Mouse (Mus musculus): ENCODE measurements around the gene P2rx7. TPM values are rescaled to one million over a fixed set of nuclear protein-coding genes. Genes with fewer than 3 reads are reported as not detected.
"Not testable (repeated sequence)": the region's sequence is repeated elsewhere in the genome, so short reads cannot be mapped to it uniquely, and the experiment has no call there.

P2rx7 gene
- polyA plus RNA-seq, 1 experiment from 2014 or later = 0.04 TPM

DNA sequence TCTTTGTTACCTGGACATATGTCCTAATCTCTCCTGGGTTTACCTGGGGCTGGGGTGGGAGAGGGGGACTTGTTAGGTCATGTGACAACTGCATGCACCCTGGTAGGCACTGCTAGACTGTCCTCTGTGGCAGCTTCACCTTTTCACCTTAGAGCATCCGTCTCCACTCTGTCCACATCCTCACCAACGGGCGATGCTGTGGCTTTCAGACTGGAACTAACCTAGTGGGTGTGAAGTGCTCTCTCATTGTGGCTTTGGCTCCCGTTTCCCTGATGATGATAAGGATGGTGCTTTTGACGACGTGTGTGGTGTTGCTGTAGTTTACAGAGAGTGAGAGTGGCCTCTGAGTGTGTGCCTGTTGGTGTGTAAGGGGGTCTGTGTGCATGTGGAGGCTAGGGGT, 1.6 kb downstream of the P2rx7 start:
- no peak for TF ChIP-seq CTCF (IDR thresholded peaks at IDR 0.05)

DNA sequence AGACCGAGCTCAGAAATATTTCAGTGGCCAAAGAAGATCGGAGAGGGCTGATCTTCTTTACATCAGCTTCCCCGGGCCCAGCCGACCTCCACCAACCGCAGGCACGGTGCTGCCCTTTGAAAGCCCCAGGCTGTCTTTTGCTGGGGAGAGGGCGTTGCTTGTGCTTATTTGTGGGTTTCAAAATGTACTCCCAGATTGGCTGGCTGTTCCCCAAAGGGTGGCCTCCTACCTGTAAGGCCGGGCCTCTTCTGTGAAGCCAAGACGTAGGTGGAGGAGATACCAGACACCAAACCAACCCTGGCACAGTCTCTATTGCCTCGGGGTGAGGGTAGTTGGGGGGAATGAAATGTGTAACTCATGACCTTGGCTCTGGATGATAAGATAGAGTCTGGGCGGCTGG, 2.3 kb downstream of the P2rx7 start:
- no peaks in the 10 kb centered on the region for H3K27me3 ChIP-seq
- no peak for DNase-seq (ENCODE audit: low read depth, low spot score)
- CTCF ChIA-PET = no interaction called here
- no peak for ATAC-seq
- in situ Hi-C loops (cut with MboI; ENCODE audit: low pct_unique_long_range_greater_than_20kb) = no loop called here
- no peak for TF ChIP-seq CTCF (IDR thresholded peaks at IDR 0.05)
- POLR2A ChIA-PET = no interaction called here

More for the DNA sequence above, 1.6 kb downstream of the P2rx7 start:
- ATAC-seq (no peak), DNase-seq (ENCODE audit: low read depth, low spot score) (no peak)
- POLR2A ChIA-PET = no interaction called here
- no peaks in the 10 kb centered on the region for H3K27me3 ChIP-seq
- in situ Hi-C loops (cut with MboI; ENCODE audit: low pct_unique_long_range_greater_than_20kb) = no loop called here
- CTCF ChIA-PET = no interaction called here

DNA sequence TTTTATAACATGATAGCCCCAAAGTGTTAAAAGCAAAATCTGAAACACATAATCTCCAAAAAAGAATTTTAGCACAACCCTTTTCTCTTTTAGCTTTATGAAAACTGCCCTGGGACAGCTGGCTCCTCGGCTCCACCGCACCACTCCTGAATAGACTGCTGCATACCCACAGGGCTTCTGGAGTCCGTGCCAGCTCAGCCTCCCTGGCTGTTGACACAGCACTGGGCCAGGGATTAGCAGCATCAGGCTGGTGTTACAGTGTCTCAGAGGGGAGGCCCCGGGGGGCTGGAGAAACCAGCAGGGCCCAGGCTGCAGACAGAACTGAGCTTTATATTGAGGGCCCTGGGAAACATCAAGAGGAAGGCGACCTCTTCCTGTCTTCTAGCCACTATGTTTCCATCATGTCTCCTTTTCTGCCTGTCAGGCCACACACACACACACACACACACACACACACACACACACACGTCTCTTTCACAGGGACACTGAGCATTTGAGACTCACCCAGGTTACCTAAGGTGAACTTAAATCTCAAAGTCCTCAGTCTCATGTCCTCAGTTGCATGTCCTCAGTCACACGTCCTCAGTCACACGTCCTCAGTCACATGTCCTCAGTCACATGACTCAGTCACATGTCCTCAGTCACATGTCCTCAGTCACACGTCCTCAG, 3.7 kb downstream of the P2rx7 start:
- H3K27me3 ChIP-seq = no peaks in the 10 kb centered on the region
- DNase-seq (ENCODE audit: low read depth, low spot score) (no peak), ATAC-seq (no peak)
- ChIA-PET POLR2A (interaction anchor here (0.6 kb wide), 2 partner anchors 11 to 95 kb away, joined by 4 read pairs; no protein-coding TSS in a partner anchor), CTCF (no interaction called here)
- TF ChIP-seq CTCF (IDR thresholded peaks at IDR 0.05) = no peak
- in situ Hi-C loops (cut with MboI; ENCODE audit: low pct_unique_long_range_greater_than_20kb) = no loop called here

DNA sequence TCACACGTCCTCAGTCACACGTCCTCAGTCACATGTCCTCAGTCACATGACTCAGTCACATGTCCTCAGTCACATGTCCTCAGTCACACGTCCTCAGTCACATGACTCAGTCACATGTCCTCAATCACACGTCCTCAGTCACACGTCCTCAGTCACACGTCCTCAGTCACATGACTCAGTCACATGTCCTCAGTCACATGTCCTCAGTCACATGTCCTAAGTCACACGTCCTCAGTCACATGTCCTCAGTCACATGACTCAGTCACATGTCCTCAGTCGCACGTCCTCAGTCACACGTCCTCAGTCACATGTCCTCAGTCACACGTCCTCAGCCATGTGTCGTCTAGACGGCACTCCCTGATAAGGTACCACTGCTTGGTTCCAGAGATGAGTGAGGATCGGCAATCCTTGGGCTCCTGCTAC, 4.3 kb downstream of the P2rx7 start:
- in situ Hi-C loops (cut with MboI; ENCODE audit: low pct_unique_long_range_greater_than_20kb); ATAC-seq; DNase-seq (ENCODE audit: low read depth, low spot score); H3K27me3 ChIP-seq; CTCF ChIA-PET: not testable (repeated sequence)
- POLR2A ChIA-PET = interaction anchor here (1.3 kb wide), 1 partner anchor 14 kb away, joined by 4 read pairs; no protein-coding TSS in a partner anchor

DNA sequence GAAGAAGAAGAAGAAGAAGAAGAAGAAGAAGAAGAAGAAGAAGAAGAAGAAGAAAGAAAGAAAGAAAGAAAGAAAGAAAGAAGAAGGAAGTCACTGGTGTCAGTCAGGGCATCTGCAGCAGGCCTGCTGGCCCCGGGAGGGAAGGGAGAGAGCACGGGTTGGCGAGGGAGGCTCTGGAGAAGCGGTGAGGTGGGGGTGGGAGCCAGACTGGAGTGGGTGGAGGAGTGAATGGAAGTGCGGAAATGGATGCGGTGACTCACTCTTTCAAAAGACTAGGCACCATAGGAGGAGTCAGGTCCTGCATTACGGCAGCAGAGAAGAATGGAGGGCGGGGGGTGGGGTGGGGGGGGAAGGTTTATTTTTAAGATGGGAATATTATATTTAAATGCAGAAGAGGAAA, 5.6 kb downstream of the P2rx7 start:
- ChIA-PET POLR2A (interaction anchor here (1.3 kb wide), 1 partner anchor 15 kb away, joined by 4 read pairs; no protein-coding TSS in a partner anchor), CTCF (no interaction called here)
- ATAC-seq = no peak
- no peaks in the 10 kb centered on the region for H3K27me3 ChIP-seq
- in situ Hi-C loops (cut with MboI; ENCODE audit: low pct_unique_long_range_greater_than_20kb) = no loop called here
- DNase-seq (ENCODE audit: low read depth, low spot score) = no peak
- no peak for TF ChIP-seq CTCF (IDR thresholded peaks at IDR 0.05)

DNA sequence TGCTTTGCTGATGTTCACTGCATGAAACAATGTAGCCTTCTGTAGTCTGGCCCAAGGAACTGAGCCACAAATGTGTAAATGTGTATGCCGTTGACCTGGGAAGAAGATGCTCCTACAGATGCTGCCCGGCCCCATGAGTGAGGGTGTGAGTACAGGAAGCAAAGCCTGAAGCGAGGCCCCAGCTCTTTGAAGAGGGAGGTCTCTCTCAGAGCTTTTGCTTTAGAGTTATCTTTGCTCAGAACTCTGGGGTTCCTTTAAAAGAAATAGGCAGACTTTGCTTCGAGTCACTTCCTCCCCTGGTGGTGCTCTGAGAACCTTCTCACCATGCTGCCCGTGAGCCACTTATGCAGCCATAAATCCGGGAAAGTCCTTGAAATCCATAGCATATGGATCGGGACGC, 6.4 kb downstream of the P2rx7 start:
- in situ Hi-C loops (cut with MboI; ENCODE audit: low pct_unique_long_range_greater_than_20kb) = no loop called here
- ATAC-seq = no peak
- ChIA-PET POLR2A (no interaction called here), CTCF (no interaction called here)
- H3K27me3 ChIP-seq = no peaks in the 10 kb centered on the region
- TF ChIP-seq CTCF (IDR thresholded peaks at IDR 0.05) = no peak
- DNase-seq (ENCODE audit: low read depth, low spot score) = no peak

DNA sequence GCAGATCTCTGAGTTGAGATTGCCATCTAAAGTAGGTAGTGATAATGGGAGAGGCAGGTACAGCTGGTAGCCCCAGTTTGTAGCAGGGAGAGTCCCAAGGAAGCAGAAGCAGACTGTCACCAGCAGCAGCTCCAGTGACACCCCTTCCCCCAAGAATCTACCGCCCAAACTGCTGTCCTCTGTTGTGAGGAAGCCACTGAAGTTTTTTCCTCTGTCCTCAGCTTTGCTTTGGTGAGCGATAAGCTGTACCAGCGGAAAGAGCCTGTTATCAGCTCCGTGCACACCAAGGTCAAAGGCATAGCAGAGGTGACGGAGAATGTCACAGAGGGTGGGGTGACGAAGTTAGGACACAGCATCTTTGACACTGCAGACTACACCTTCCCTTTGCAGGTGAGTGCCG, 8.8 kb downstream of the P2rx7 start:
- ATAC-seq (no peak), DNase-seq (ENCODE audit: low read depth, low spot score) (no peak)
- ChIA-PET CTCF (no interaction called here), POLR2A (no interaction called here)
- TF ChIP-seq CTCF (IDR thresholded peaks at IDR 0.05) = no peak
- in situ Hi-C loops (cut with MboI; ENCODE audit: low pct_unique_long_range_greater_than_20kb) = no loop called here
- H3K27me3 ChIP-seq = no peaks in the 10 kb centered on the region

DNA sequence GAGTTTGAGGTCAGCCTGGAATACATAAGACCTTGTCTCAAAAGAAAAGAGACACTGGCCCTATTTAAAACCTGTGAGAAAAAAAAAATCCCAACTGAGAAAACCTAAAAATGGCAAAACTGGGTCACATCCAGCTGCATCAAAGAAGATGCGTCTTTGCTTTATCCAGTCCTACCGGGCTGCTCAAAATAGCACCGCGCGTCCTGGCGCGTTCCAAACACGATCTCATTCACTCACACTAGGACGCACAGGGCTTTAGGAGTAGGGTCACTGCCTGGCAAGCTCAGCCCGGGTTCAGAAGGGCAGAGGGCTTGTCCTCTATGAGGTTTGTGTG, 9.4 kb downstream of the P2rx7 start:
- POLR2A ChIA-PET = interaction anchor here (0.6 to 1.0 kb wide), 2 partner anchors 10 to 80 kb away, joined by 3 read pairs; no protein-coding TSS in a partner anchor
- DNase-seq (ENCODE audit: low read depth, low spot score) (no peak), ATAC-seq (no peak)
- H3K27me3 ChIP-seq = no peaks in the 10 kb centered on the region
- CTCF ChIA-PET = interaction anchor here (1.0 to 1.5 kb wide), 2 partner anchors 15 to 73 kb away, joined by 3 to 4 read pairs; no protein-coding TSS in a partner anchor
- in situ Hi-C loops (cut with MboI; ENCODE audit: low pct_unique_long_range_greater_than_20kb) = no loop called here
- no peak for TF ChIP-seq CTCF (IDR thresholded peaks at IDR 0.05)

DNA sequence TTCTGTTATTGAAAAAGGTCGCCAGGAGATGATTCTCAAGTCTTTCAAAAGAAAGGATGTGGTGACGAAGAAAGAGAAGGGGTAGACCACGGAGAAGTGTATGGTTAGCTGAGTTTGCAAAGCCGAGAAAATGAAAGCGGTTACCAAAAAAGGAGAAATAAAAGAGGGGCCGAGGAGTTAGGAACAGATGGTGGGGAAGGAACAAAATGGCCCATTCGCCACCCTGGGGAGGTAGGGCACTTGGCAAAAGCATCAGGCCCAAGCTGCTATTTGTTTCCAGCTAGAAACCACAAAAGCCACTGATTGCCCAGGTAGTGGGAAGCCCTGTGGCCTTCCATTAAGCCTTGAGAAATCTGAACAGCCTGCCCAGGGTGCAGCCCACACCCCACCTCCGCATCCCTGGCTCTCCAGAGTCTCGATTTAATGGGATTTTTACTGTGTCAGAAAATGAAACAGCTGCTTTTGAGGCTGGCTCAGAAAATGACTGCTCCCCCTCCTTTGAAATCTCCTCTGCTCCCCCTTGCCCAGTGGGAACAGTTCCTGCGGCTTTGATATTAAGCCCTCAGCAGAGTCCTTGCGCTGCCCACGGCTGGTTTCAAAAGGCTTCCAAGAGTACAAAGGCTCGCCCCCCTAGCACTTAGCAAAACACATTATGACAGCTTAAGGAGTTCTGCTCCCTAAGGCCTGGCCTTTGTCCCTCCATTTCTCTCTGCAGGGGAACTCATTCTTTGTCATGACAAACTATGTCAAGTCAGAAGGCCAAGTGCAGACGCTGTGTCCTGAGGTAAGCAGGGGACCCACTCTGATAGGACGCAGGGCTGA, 9.9 kb downstream of the P2rx7 start:
- no peaks in the 10 kb centered on the region for H3K27me3 ChIP-seq
- CTCF ChIA-PET = interaction anchor here (1.0 to 1.5 kb wide), 2 partner anchors 15 to 73 kb away, joined by 3 to 4 read pairs; no protein-coding TSS in a partner anchor
- DNase-seq (ENCODE audit: low read depth, low spot score) (no peak), ATAC-seq (no peak)
- in situ Hi-C loops (cut with MboI; ENCODE audit: low pct_unique_long_range_greater_than_20kb) = no loop called here
- no peak for TF ChIP-seq CTCF (IDR thresholded peaks at IDR 0.05)
- POLR2A ChIA-PET = interaction anchor here (0.6 to 1.0 kb wide), 2 partner anchors 9 to 80 kb away, joined by 3 read pairs; no protein-coding TSS in a partner anchor

DNA sequence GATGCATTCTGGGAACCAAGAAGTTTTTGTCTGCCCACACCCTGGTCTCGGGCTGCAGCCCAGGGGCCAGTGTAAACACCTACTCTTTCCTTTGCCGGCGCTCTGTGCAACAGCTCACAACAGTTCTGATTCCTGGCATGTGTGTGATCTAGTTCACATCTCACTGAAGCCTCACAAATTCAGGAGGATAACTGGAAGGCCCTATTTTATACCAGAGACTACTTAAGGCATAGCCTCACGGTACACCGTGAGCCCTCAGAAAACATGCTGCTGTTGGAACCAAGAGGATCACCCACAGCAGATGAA, 10.5 kb downstream of the P2rx7 start:
- in situ Hi-C loops (cut with MboI; ENCODE audit: low pct_unique_long_range_greater_than_20kb) = no loop called here
- H3K27me3 ChIP-seq = no peaks in the 10 kb centered on the region
- ATAC-seq = no peak
- no peak for TF ChIP-seq CTCF (IDR thresholded peaks at IDR 0.05)
- ChIA-PET POLR2A (no interaction called here), CTCF (interaction anchor here (1.5 kb wide), 1 partner anchor 14 kb away, joined by 4 read pairs; no protein-coding TSS in a partner anchor)
- no peak for DNase-seq (ENCODE audit: low read depth, low spot score)

DNA sequence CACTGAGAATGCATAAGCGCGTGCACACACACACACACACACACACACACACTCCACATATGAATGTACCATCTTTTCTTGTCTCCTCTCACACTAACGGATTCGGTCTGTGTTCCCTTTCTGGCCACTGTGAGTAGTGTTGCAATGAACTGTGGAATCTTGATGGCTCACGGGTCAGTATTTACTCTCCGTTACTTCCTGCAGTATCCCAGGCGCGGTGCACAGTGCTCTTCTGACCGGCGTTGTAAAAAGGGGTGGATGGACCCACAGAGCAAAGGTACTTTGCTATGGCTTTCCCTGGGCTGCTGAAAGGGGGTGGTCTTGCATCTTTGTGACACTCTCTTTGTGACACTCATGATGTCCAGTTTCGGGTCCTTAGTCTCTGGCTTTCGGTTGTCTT, 13.1 kb downstream of the P2rx7 start:
- no peaks in the 10 kb centered on the region for H3K27me3 ChIP-seq
- TF ChIP-seq CTCF (IDR thresholded peaks at IDR 0.05) = no peak
- CTCF ChIA-PET = no interaction called here
- no peak for DNase-seq (ENCODE audit: low read depth, low spot score)
- ATAC-seq = no peak
- POLR2A ChIA-PET = no interaction called here
- in situ Hi-C loops (cut with MboI; ENCODE audit: low pct_unique_long_range_greater_than_20kb) = loop anchor here (5.0 kb wide), 1 partner anchor 45 kb away; no protein-coding TSS in a partner anchor
